In genomic region chr8:8688823-8689453, GRCm38 (mm10) we compare ENCODE assay signal across 7 mouse cellular contexts. TPM values are rescaled to one million over a fixed set of nuclear protein-coding genes. Genes with fewer than 3 reads are reported as not detected.
A peak's percentile ranks its signal among the peaks of the same experiment; 100 is the strongest.
DNase-seq lines count a peak whose midpoint lies in the region; ATAC-seq lines count a peak whose summit lies in the region.

No protein-coding gene starts in this region.

- H3K27ac ChIP-seq in forebrain, embryonic 10.5 days = peak overlapping the region; percentile 99
- H3K27ac ChIP-seq in limb, embryonic 15.5 days = peak overlapping the region; percentile 97; the same call in 1 of the 2 replicates
- no peak overlapping the region; the same call in 1 of the 2 replicates for H3K27ac ChIP-seq in stomach, embryonic 16.5 days (ENCODE audit: low read length)

- no peaks in the 10 kb centered on the region for H3K27me3 ChIP-seq in forebrain, embryonic 10.5 days (ENCODE audit: poor library complexity, severe bottlenecking)
- H3K27me3 ChIP-seq in limb, embryonic 15.5 days = no peaks in the 10 kb centered on the region
- H3K27me3 ChIP-seq in stomach, embryonic 16.5 days (ENCODE audit: control insufficient read depth, insufficient read depth, low read length) = no peaks in the 10 kb centered on the region

- no peak for ATAC-seq in limb, embryonic 15.5 days (ENCODE audit: insufficient number of reproducible peaks, low FRiP score, low TSS enrichment, low read depth)
- no peak for ATAC-seq in stomach, embryonic 16.5 days (ENCODE audit: insufficient read depth, low FRiP score)

- WGBS in forebrain, embryonic 10.5 days = 18% methylated on average over 9 of the region's 9 CpGs
- 8% methylated on average over 9 of the region's 9 CpGs for WGBS in limb, embryonic 15.5 days
- 7% methylated on average over 9 of the region's 9 CpGs for WGBS in stomach, embryonic 16.5 days

- H3K4me3 ChIP-seq in forebrain, embryonic 10.5 days = peak overlapping the region; percentile 90
- H3K4me3 ChIP-seq in limb, embryonic 15.5 days = peak overlapping the region; percentile 88
- peak overlapping the region; percentile 81 for H3K4me3 ChIP-seq in stomach, embryonic 16.5 days (replicated peaks; ENCODE audit: low read length)

- H3K36me3 ChIP-seq in forebrain, embryonic 10.5 days (replicated peaks) = 0 out of 2 replicates have a peak, but pooled peaks cover 6% of the 10 kb centered on the region
- no peaks in the 10 kb centered on the region for H3K36me3 ChIP-seq in limb, embryonic 15.5 days
- no peaks in the 10 kb centered on the region for H3K36me3 ChIP-seq in stomach, embryonic 16.5 days (ENCODE audit: control insufficient read depth, insufficient read depth, low read length)

- H3K4me2 ChIP-seq in limb, embryonic 15.5 days = peak overlapping the region; percentile 62
- peak overlapping the region; percentile 84 for H3K4me2 ChIP-seq in stomach, embryonic 16.5 days (ENCODE audit: low read depth, low read length)

- H3K4me1 ChIP-seq in forebrain, embryonic 10.5 days = peaks cover 44% of the 10 kb centered on the region
- H3K4me1 ChIP-seq in limb, embryonic 15.5 days = peaks cover 34% of the 10 kb centered on the region
- peaks cover 35% of the 10 kb centered on the region for H3K4me1 ChIP-seq in stomach, embryonic 16.5 days (ENCODE audit: control insufficient read depth, insufficient read depth, low read length)

- H3K9ac ChIP-seq in limb, embryonic 15.5 days = peak overlapping the region; percentile 100; the same call in 1 of the 2 replicates
- peak overlapping the region; percentile 100 for H3K9ac ChIP-seq in stomach, embryonic 16.5 days (ENCODE audit: low read length)

- peak; percentile 20 to 21 for DNase-seq in spleen, postnatal 36 days (ENCODE audit: low spot score in 2 of 2)
- DNase-seq in spleen, postnatal 4 days (ENCODE audit: low spot score in 2 of 2) = no peak
- DNase-seq in forebrain, embryonic 10.5 days (ENCODE audit: extremely low spot score, low spot score) = no peak
- no peak for DNase-seq in spleen, adult 18-20 months
- DNase-seq in frontal cortex, adult 2 months (ENCODE audit: extremely low spot score in 1 of 2, low spot score in 1 of 2) = no peak

- H3K9me3 ChIP-seq in forebrain, embryonic 10.5 days = no peaks in the 10 kb centered on the region
- no peaks in the 10 kb centered on the region for H3K9me3 ChIP-seq in limb, embryonic 15.5 days
- H3K9me3 ChIP-seq in stomach, embryonic 16.5 days (replicated peaks; ENCODE audit: control insufficient read depth, low read length) = no peaks in the 10 kb centered on the region

RNA-seq across cellular contexts. Expression of gene Arglu1, which starts 1.4 kb away (rescaled TPM):
- 154 and 157 TPM in 2 replicates for polyA plus RNA-seq in forebrain, embryonic 10.5 days (2016; fragmentation: Nextera tagmentation; extraction: Ambion mirVana)
- polyA plus RNA-seq in limb, embryonic 15.5 days (2015; fragmentation: Nextera tagmentation; extraction: Ambion mirVana) = 111 and 137 TPM in 2 replicates
- 94.6 and 100 TPM in 2 replicates for polyA plus RNA-seq in stomach, embryonic 16.5 days (2015; fragmentation: Nextera tagmentation; extraction: Ambion mirVana)
- 168 and 212 TPM in 2 replicates for polyA plus RNA-seq in frontal cortex, adult 2 months (2012; rRNA removed)

RNA-seq across cellular contexts. Expression of gene Efnb2, which starts 27.9 kb away (rescaled TPM):
- 28.7 and 29.9 TPM in 2 replicates for polyA plus RNA-seq in forebrain, embryonic 10.5 days (2016; fragmentation: Nextera tagmentation; extraction: Ambion mirVana)
- polyA plus RNA-seq in limb, embryonic 15.5 days (2015; fragmentation: Nextera tagmentation; extraction: Ambion mirVana) = 20.8 and 29.9 TPM in 2 replicates
- 8.4 and 8.7 TPM in 2 replicates for polyA plus RNA-seq in stomach, embryonic 16.5 days (2015; fragmentation: Nextera tagmentation; extraction: Ambion mirVana)
- polyA plus RNA-seq in frontal cortex, adult 2 months (2012; rRNA removed) = 26.4 and 41.4 TPM in 2 replicates

Comparison
In these comparisons a context has a peak if more than half of its experiments do, and no peak if none do; other contexts are left out.
1. DNase-seq: peak in spleen, postnatal 36 days (2 of 2); none in spleen, postnatal 4 days (0 of 2), forebrain, embryonic 10.5 days (single experiment), spleen, adult 18-20 months (0 of 2) and frontal cortex, adult 2 months (0 of 2).
2. Peak in every context shown above with its lines, with median percentiles within 50 percentile points of each other: H3K4me3 ChIP-seq.